Mouse (Mus musculus) MEL (cell line): ENCODE data around the gene Rabgap1l. TPM values are rescaled to one million over a fixed set of nuclear protein-coding genes. Genes with fewer than 3 reads are reported as not detected.

Source experiments
- DNase-seq: peaks from one replicate; pipeline ENCODE4 v3.0.0; 2011; ENCODE audit warnings: low read depth, low spot score
- H3K27ac ChIP-seq: 2 replicates; pipeline ENCODE4 v1.5.1; 2012; ENCODE audit warnings: low read depth, mild to moderate bottlenecking, control low read depth, low read length, moderate library complexity; ENCODE audit not compliant: control insufficient read depth
- H3K27me3 ChIP-seq, 2 experiments: fragments of 150-350 bp in 1 of 2; sonication (generic) in 1 of 2; 2 replicates each; pipeline ENCODE4 v1.6.1; 2012; ENCODE audit warnings: low read length in 2 of 2, mild to moderate bottlenecking in 2 of 2, improper control_type of control experiment in 1 of 2, moderate library complexity in 1 of 2; ENCODE audit not compliant: insufficient read depth in 2 of 2, control insufficient read depth in 1 of 2
- H3K36me3 ChIP-seq, 2 experiments: 2 replicates each; pipeline ENCODE4 v1.6.1; 2012 to 2014; ENCODE audit warnings: low read length in 2 of 2, improper control_type of control experiment in 1 of 2, inconsistent platforms in 1 of 2, mild to moderate bottlenecking in 1 of 2; ENCODE audit not compliant: insufficient read depth in 2 of 2, control insufficient read depth in 1 of 2
- H3K4me1 ChIP-seq, 2 experiments: fragments of 150-350 bp in 1 of 2; sonication (generic) in 1 of 2; 2 replicates each; pipeline ENCODE4 v1.6.1; 2012; ENCODE audit warnings: low read length in 2 of 2, improper control_type of control experiment in 1 of 2, mild to moderate bottlenecking in 1 of 2; ENCODE audit not compliant: insufficient read depth in 2 of 2, control insufficient read depth in 1 of 2
- H3K4me3 ChIP-seq, 2 experiments: fragments of 150-350 bp in 1 of 2; sonication (generic) in 1 of 2; 2 replicates each; pipeline ENCODE4 v1.5.1; 2012; ENCODE audit warnings: low read depth in 2 of 2, low read length in 2 of 2, mild to moderate bottlenecking in 2 of 2, moderate library complexity in 2 of 2, control low read depth in 1 of 2, improper control_type of control experiment in 1 of 2; ENCODE audit not compliant: control insufficient read depth in 1 of 2, insufficient read depth in 1 of 2
- H3K79me2 ChIP-seq: 2 replicates; pipeline ENCODE4 v1.6.1; 2012; ENCODE audit warnings: mild to moderate bottlenecking, low read length, moderate library complexity; ENCODE audit not compliant: control insufficient read depth, poor library complexity, insufficient read depth
- H3K9ac ChIP-seq: 2 replicates; pipeline ENCODE4 v1.6.1; 2012; ENCODE audit warnings: low read depth, mild to moderate bottlenecking, control low read depth, low read length, moderate library complexity; ENCODE audit not compliant: control insufficient read depth, poor library complexity, severe bottlenecking
- H3K9me3 ChIP-seq: fragments of 150-350 bp; sonication (generic); replicated peaks from 2 replicates; pipeline ENCODE4 v1.6.1; 2012; ENCODE audit warnings: mild to moderate bottlenecking, low read length, improper control_type of control experiment, moderate library complexity; ENCODE audit not compliant: insufficient read depth
- BHLHE40 ChIP-seq: IDR thresholded peaks from 2 replicates; pipeline ENCODE4 v1.6.1; 2012; ENCODE audit warnings: low read depth, mild to moderate bottlenecking, inconsistent platforms, low read length, improper control_type of control experiment, borderline replicate concordance
- CHD2 ChIP-seq: IDR thresholded peaks from 2 replicates; pipeline ENCODE4 v1.6.1; 2011; ENCODE audit warnings: low read length, improper control_type of control experiment
- EP300 ChIP-seq, 2 experiments: IDR thresholded peaks; 2 replicates each; pipeline ENCODE4 v1.6.1; 2011; ENCODE audit warnings: improper control_type of control experiment in 2 of 2, low read length in 2 of 2, low read depth in 1 of 2, mild to moderate bottlenecking in 1 of 2
- ETS1 ChIP-seq: IDR thresholded peaks from 2 replicates; pipeline ENCODE4 v1.6.1; 2012; ENCODE audit warnings: low read depth, mild to moderate bottlenecking, inconsistent platforms, low read length, improper control_type of control experiment, moderate library complexity
- GABPA ChIP-seq: IDR thresholded peaks from 2 replicates; pipeline ENCODE4 v1.6.1; 2012; ENCODE audit warnings: low read depth, mild to moderate bottlenecking, inconsistent platforms, low read length, improper control_type of control experiment, moderate library complexity
- GATA1 ChIP-seq: IDR thresholded peaks from 2 replicates; pipeline ENCODE4 v1.6.1; 2011; ENCODE audit warnings: low read depth, low read length, improper control_type of control experiment
- HCFC1 ChIP-seq: IDR thresholded peaks from 2 replicates; pipeline ENCODE4 v1.6.1; 2012; ENCODE audit warnings: low read depth, mild to moderate bottlenecking, inconsistent platforms, low read length, improper control_type of control experiment, moderate library complexity
- JUND ChIP-seq: IDR thresholded peaks from 2 replicates; pipeline ENCODE4 v1.6.1; 2011; ENCODE audit warnings: low read depth, mild to moderate bottlenecking, improper control_type of control experiment, low read length
- MEF2A ChIP-seq: IDR thresholded peaks from 2 replicates; pipeline ENCODE4 v1.6.1; 2014; ENCODE audit warnings: low read depth, mild to moderate bottlenecking, inconsistent platforms, low read length, improper control_type of control experiment; ENCODE audit not compliant: poor library complexity, insufficient replicate concordance, severe bottlenecking; ENCODE audit errors: extremely low read depth
- MXI1 ChIP-seq: IDR thresholded peaks from 2 replicates; pipeline ENCODE4 v1.6.1; 2011; ENCODE audit warnings: mild to moderate bottlenecking, low read depth, low read length, improper control_type of control experiment
- MYC ChIP-seq: IDR thresholded peaks from 2 replicates; pipeline ENCODE4 v1.6.1; 2011; ENCODE audit warnings: low read depth, mild to moderate bottlenecking, low read length, improper control_type of control experiment, moderate library complexity
- NELFE ChIP-seq: IDR thresholded peaks from 2 replicates; pipeline ENCODE4 v1.6.1; 2011; ENCODE audit warnings: low read depth, low read length, improper control_type of control experiment
- POLR2AphosphoS2 ChIP-seq: IDR thresholded peaks from 2 replicates; pipeline ENCODE4 v1.6.1; 2011; ENCODE audit warnings: low read length, improper control_type of control experiment
- POLR2AphosphoS5 ChIP-seq: IDR thresholded peaks from 2 replicates; pipeline ENCODE4 v1.6.1; 2012; ENCODE audit warnings: low read depth, borderline replicate concordance, mild to moderate bottlenecking, inconsistent platforms, low read length, moderate library complexity, mixed read lengths
- RCOR1 ChIP-seq: IDR thresholded peaks from 2 replicates; pipeline ENCODE4 v1.6.1; 2012; ENCODE audit warnings: low read depth, mild to moderate bottlenecking, inconsistent platforms, low read length, improper control_type of control experiment
- SIN3A ChIP-seq: IDR thresholded peaks from 2 replicates; pipeline ENCODE4 v1.6.1; 2012; ENCODE audit warnings: low read length, improper control_type of control experiment, inconsistent platforms
- TAL1 ChIP-seq: IDR thresholded peaks from 2 replicates; pipeline ENCODE4 v1.6.1; 2012; ENCODE audit warnings: mild to moderate bottlenecking, inconsistent platforms, low read length, moderate library complexity, mixed read lengths
- TBP ChIP-seq: IDR thresholded peaks from 2 replicates; pipeline ENCODE4 v1.8.0; 2011; ENCODE audit warnings: low read depth, low read length, improper control_type of control experiment
- TCF12 ChIP-seq: IDR thresholded peaks from 2 replicates; pipeline ENCODE4 v1.6.1; 2014; ENCODE audit warnings: low read depth, mild to moderate bottlenecking, inconsistent platforms, low read length, improper control_type of control experiment, moderate library complexity
- UBTF ChIP-seq: IDR thresholded peaks from 2 replicates; pipeline ENCODE4 v1.6.1; 2012; ENCODE audit warnings: low read depth, mild to moderate bottlenecking, inconsistent platforms, low read length, improper control_type of control experiment, moderate library complexity, borderline replicate concordance; ENCODE audit not compliant: insufficient read depth
- USF1 ChIP-seq: IDR thresholded peaks from 2 replicates; pipeline ENCODE4 v1.6.1; 2014; ENCODE audit warnings: low read depth, mild to moderate bottlenecking, inconsistent platforms, low read length, improper control_type of control experiment, moderate library complexity
- ZC3H11A ChIP-seq: IDR thresholded peaks from 2 replicates; pipeline ENCODE4 v1.6.1; 2012; ENCODE audit warnings: low read depth, mild to moderate bottlenecking, inconsistent platforms, low read length, improper control_type of control experiment
- ZNF384 ChIP-seq: IDR thresholded peaks from 2 replicates; pipeline ENCODE4 v1.6.1; 2012; ENCODE audit warnings: low read depth, mild to moderate bottlenecking, inconsistent platforms, low read length, improper control_type of control experiment
- polyA plus RNA-seq, 2 experiments: library from polyadenylated mRNA; stranded (reverse) in 1 of 2; unstranded in 1 of 2; fragments of >175 nt in 1 of 2; fragments of >200 nt in 1 of 2; gene quantifications; 2 replicates each; pipeline versions ENCODE4 v1.2.1 to v1.2.4; 2012; ENCODE audit warnings: low replicate concordance in 2 of 2, low read depth in 1 of 2; ENCODE audit not compliant: insufficient read length in 2 of 2, insufficient read depth in 1 of 2, missing spikeins in 1 of 2
- total RNA-seq: library from RNA; depleted of rRNA; stranded (reverse); fragments of 300-350 nt; gene quantifications from 2 replicates; pipeline ENCODE4 v1.2.3, GENCODE M21; 2012

Gene Rabgap1l
- total and polyA plus RNA-seq, 3 experiments: 24.1 to 26.2 TPM; not detected in 1

DNA sequence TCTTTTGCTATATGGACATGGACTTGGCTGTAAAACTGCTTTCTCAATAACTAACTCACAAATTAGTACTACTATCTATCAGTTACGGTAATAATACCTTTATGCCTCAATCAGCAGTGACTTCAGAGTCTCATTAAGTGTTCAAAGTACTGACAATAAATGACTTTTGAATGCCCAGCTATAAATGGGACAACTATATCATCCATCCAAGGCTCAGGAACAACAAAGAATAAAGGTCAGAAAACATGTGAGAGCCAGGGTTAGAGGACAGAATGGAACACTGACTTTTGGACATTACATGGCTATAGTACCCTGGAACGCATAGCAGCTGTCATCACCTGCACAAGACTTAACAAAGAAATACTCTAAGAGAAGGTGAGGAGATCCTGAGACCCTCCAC is 108.8 kb downstream of the Rabgap1l start:
- Histone ChIP-seq H3K9me3 (no peaks in the 10 kb centered on the region), H3K4me3 (no peak overlapping the region), H3K4me1 (peaks cover 3 to 6% of the 10 kb centered on the region in 2 experiments), H3K27ac (no peak overlapping the region), H3K9ac (no peak overlapping the region), H3K79me2 (no peaks in the 10 kb centered on the region), H3K27me3 (no peaks in the 10 kb centered on the region), H3K36me3 (peaks cover 3 to 17% of the 10 kb centered on the region in 2 experiments; a peak in 3 of 4 replicates)
- no peak for DNase-seq
- TF ChIP-seq ZNF384: no peak
- TF ChIP-seq UBTF: no peak
- TF ChIP-seq POLR2AphosphoS5: no peak
- no peak for TF ChIP-seq RCOR1
- TF ChIP-seq ZC3H11A: no peak
- TF ChIP-seq TBP: no peak
- TF ChIP-seq NELFE: no peak
- TF ChIP-seq MEF2A: no peak
- no peak for TF ChIP-seq CHD2

- Histone ChIP-seq H3K9me3 (no peaks in the 10 kb centered on the region), H3K9ac (no peak overlapping the region), H3K36me3 (peaks cover 2 to 17% of the 10 kb centered on the region in 2 experiments; a peak in 3 of 4 replicates), H3K27me3 (no peaks in the 10 kb centered on the region), H3K27ac (peak overlapping the region; percentile 52; the same call in 1 of the 2 replicates), H3K4me3 (peak overlapping the region; percentile 15 to 22; a peak in 2 of 4 replicates), H3K79me2 (no peaks in the 10 kb centered on the region), H3K4me1 (peaks cover 3 to 9% of the 10 kb centered on the region in 2 experiments)
- DNase-seq: peak; percentile 83
- TF ChIP-seq RCOR1 (peak; percentile 98), EP300 (IDR thresholded peaks at IDR 0.05; ENCODE audit: low read depth in 1 of 2, low read length in 2 of 2) (peak; percentile 83 to 86), USF1 (no peak), MYC (peak; percentile 69; the same call in 1 of the 2 replicates), POLR2AphosphoS2 (no peak), ZNF384 (peak; percentile 24; the same call in 1 of the 2 replicates), TAL1 (peak; percentile 57), GATA1 (peak; percentile 96), MEF2A (peak; percentile 96), MXI1 (peak; percentile 78; the same call in 1 of the 2 replicates), SIN3A (peak; percentile 91), ETS1 (peak; percentile 97), HCFC1 (peak; percentile 54; the same call in 1 of the 2 replicates), TCF12 (peak; percentile 88), JUND (no peak), GABPA (no peak), BHLHE40 (peak; percentile 55; the same call in 1 of the 2 replicates)
Measured at GRCm38 (mm10) chr1:160681398-160682050, 111.5 kb downstream of the Rabgap1l start.
